Mouse (Mus musculus) liver, embryonic 12.5 days (tissue): ENCODE measurements at regions not wholly inside any gene's neighbourhood (a gene's known extent, or its start where the extent isn't known, plus 50 kb on each side); places are given as distances from the start of the nearest gene placed in this dataset.
A peak's percentile ranks its signal among the peaks of the same experiment; 100 is the strongest.

Source experiments
- ATAC-seq: fragments of 200-750 bp; cut with Nextera tagmentation; 2 replicates; pipeline ENCODE4 v1.8.0; 2017; ENCODE audit warnings: moderate number of reproducible peaks, mild to moderate bottlenecking, moderate library complexity
- H3K27ac ChIP-seq: fragments of 300-500 bp; sonication (generic); 2 replicates; pipeline ENCODE4 v1.5.1; 2016; ENCODE audit warnings: mild to moderate bottlenecking
- H3K27me3 ChIP-seq: fragments of 300-500 bp; sonication (generic); replicated peaks from 2 replicates; pipeline ENCODE4 v1.6.1; 2016; ENCODE audit warnings: mild to moderate bottlenecking, moderate library complexity
- H3K36me3 ChIP-seq: fragments of 300-500 bp; sonication (generic); 2 replicates; pipeline ENCODE4 v1.6.1; 2016; ENCODE audit warnings: mild to moderate bottlenecking, moderate library complexity
- H3K4me1 ChIP-seq: fragments of 300-500 bp; sonication (generic); 2 replicates; pipeline ENCODE4 v1.6.1; 2016
- H3K4me2 ChIP-seq: fragments of 300-500 bp; sonication (generic); 2 replicates; pipeline ENCODE4 v1.6.1; 2016; ENCODE audit warnings: mild to moderate bottlenecking, moderate library complexity
- H3K4me3 ChIP-seq: fragments of 300-500 bp; sonication (generic); 2 replicates; pipeline ENCODE4 v1.5.1; 2016; ENCODE audit warnings: mild to moderate bottlenecking, moderate library complexity
- H3K9ac ChIP-seq: fragments of 300-500 bp; sonication (generic); 2 replicates; pipeline ENCODE4 v1.6.1; 2016; ENCODE audit warnings: mild to moderate bottlenecking, moderate library complexity
- H3K9me3 ChIP-seq: fragments of 300-500 bp; sonication (generic); replicated peaks from 2 replicates; pipeline ENCODE4 v1.6.1; 2016; ENCODE audit warnings: mild to moderate bottlenecking, moderate library complexity
- WGBS: fragments of 180-500 bp; shearing (Covaris S2); methylation state at CpG from one replicate; pipeline ENCODE4 v1.1.7; 2016; ENCODE audit not compliant: insufficient replicate concordance; 5-methylcytosine and 5-hydroxymethylcytosine counted together

DNA sequence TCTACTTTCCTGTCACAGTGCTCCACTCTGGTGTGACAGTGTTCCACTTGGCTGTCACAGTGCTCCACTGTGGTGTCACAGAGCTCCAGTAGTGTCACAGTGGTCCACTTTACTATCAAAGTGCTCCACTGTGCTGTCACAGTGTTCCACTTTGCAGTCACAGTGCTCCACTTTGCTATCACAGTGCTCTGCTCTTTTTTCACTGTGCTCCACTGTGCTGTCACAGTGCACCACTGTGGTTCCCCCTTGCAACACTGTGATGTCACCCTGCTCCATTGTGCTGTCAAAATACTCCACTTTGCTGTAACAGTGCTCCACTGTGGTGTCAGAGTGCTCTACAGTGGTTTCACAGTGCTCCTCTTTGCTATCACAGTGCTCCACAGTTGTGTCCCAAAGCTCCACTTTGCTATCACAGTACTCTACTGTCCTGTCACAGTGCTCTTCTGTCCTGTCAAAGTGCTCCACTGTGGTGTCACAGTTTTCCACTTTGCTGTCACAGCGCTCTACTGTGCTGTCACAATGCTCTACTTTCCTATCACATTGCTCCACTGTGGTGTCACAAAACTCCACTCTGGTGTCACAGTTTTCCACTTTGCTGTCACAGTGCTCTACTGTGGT is 77.8 kb upstream of the Trpm1 start:
- Histone ChIP-seq H3K27me3 (no peaks in the 10 kb centered on the region), H3K4me3 (no peak overlapping the region), H3K27ac (no peak overlapping the region), H3K4me2 (no peak overlapping the region), H3K9ac (no peak overlapping the region), H3K9me3 (no peaks in the 10 kb centered on the region), H3K36me3 (no peaks in the 10 kb centered on the region), H3K4me1 (no peaks in the 10 kb centered on the region)
- WGBS: 81% methylated on average over 1 of the region's 1 CpGs
- ATAC-seq: no peak

DNA sequence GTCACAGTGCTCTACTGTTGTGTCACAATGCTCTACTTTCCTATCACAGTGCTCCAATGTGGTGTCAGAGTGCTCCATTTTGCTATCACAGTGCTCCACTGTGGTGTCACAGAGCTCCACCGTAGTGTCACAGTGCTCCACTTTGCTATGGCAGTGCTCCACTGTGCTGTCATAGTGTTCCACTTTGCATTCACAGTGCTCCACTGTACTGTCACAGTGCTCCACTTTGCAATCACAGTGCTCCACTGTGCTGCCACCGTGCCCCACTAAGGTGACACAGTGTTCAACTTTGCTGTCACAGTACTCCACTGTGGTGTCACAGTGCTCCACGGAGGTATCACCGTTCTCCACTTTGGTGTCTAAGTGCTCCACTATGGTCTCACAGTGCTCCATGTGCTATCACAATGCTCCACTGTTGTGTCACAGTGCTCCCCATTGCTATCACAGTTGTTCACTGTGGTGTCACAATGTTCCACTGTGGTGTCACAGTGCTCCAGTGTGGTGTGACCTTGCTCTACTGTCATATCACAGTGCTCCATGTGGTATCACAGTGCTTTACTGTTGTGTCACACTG is 78.9 kb upstream of the Trpm1 start:
- 81% methylated on average over 4 of the region's 4 CpGs for WGBS
- Histone ChIP-seq H3K36me3 (no peaks in the 10 kb centered on the region), H3K4me1 (no peaks in the 10 kb centered on the region), H3K27ac (no peak overlapping the region), H3K9me3 (no peaks in the 10 kb centered on the region), H3K4me3 (no peak overlapping the region), H3K27me3 (no peaks in the 10 kb centered on the region), H3K9ac (no peak overlapping the region), H3K4me2 (no peak overlapping the region)
- no peak for ATAC-seq

- Histone ChIP-seq H3K36me3 (no peaks in the 10 kb centered on the region), H3K9me3 (no peaks in the 10 kb centered on the region), H3K27me3 (no peaks in the 10 kb centered on the region), H3K4me1 (no peaks in the 10 kb centered on the region), H3K4me3 (no peak overlapping the region), H3K9ac (no peak overlapping the region), H3K27ac (no peak overlapping the region), H3K4me2 (no peak overlapping the region)
- WGBS: 83% methylated on average over 4 of the region's 4 CpGs
- no peak for ATAC-seq
Measured at GRCm38 (mm10) chr7:64074186-64074585, 79.4 kb upstream of the Trpm1 start.

DNA sequence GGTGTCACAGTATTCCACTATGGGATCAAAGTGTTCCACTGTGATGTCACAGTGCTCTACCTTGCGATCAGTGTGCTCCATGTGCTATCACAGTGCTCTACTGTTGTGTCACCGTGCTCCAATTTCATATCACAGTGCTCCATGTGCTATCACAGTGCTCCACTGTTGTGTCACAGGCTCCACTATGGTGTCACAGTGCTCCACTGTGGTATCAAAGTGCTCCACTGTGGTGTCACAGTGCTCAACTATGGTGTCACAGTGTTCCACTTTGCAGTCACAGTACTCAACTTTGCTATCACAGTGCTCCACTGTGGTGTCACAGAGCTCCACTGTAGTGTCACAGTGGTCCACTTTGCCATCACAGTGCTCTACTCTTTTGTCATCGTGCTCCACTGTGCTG is 79.9 kb upstream of the Trpm1 start:
- H3K9me3 ChIP-seq: no peaks in the 10 kb centered on the region
- no peak overlapping the region for H3K27ac ChIP-seq
- H3K36me3 ChIP-seq: no peaks in the 10 kb centered on the region
- no peak overlapping the region for H3K4me2 ChIP-seq
- no peaks in the 10 kb centered on the region for H3K4me1 ChIP-seq
- no peaks in the 10 kb centered on the region for H3K27me3 ChIP-seq
- no peak overlapping the region for H3K4me3 ChIP-seq
- ATAC-seq: no peak
- 78% methylated on average over 3 of the region's 3 CpGs for WGBS
- H3K9ac ChIP-seq: no peak overlapping the region

DNA sequence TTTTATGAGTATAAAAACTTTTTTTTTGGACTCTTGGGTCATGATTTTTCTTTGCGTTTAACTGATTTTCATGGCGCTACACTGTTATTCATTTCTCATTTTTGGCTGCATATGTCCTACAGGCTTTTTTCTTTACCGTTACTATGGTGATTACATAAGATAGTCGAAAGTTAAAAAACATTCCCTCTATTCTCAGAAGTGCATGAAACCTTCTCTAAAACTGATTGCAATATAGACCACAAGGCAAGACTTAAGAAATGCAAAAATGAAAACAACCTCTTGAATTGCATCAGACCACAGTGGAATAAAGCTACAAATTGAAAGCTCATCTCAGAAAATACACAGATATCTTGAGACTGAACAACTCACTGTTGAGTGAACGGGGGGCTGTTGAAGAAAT is 82.7 kb upstream of the Trpm1 start:
- H3K4me3 ChIP-seq: no peak overlapping the region
- no peak overlapping the region for H3K9ac ChIP-seq
- no peak overlapping the region for H3K27ac ChIP-seq
- no peak for ATAC-seq
- H3K36me3 ChIP-seq: no peaks in the 10 kb centered on the region
- H3K27me3 ChIP-seq: peaks cover 7% of the 10 kb centered on the region; the same call in 1 of the 2 replicates
- peaks cover 2% of the 10 kb centered on the region for H3K4me1 ChIP-seq
- no peaks in the 10 kb centered on the region for H3K9me3 ChIP-seq
- no peak overlapping the region for H3K4me2 ChIP-seq
- 79% methylated on average over 5 of the region's 5 CpGs for WGBS

- Histone ChIP-seq H3K27ac (no peak overlapping the region), H3K4me3 (no peak overlapping the region), H3K4me2 (no peak overlapping the region), H3K9me3 (no peaks in the 10 kb centered on the region), H3K27me3 (peaks cover 7% of the 10 kb centered on the region; the same call in 1 of the 2 replicates), H3K4me1 (peaks cover 12% of the 10 kb centered on the region), H3K36me3 (no peaks in the 10 kb centered on the region), H3K9ac (no peak overlapping the region)
- WGBS: 72% methylated on average over 23 of the region's 23 CpGs
- ATAC-seq: no peak
Measured at GRCm38 (mm10) chr7:64065529-64066247, 87.9 kb upstream of the Trpm1 start.

- peaks cover 7% of the 10 kb centered on the region; the same call in 1 of the 2 replicates for H3K27me3 ChIP-seq
- no peaks in the 10 kb centered on the region for H3K9me3 ChIP-seq
- H3K27ac ChIP-seq: no peak overlapping the region
- H3K4me3 ChIP-seq: no peak overlapping the region
- WGBS: 56% methylated on average over 7 of the region's 7 CpGs
- no peak overlapping the region for H3K9ac ChIP-seq
- peaks cover 16% of the 10 kb centered on the region for H3K4me1 ChIP-seq
- no peak overlapping the region for H3K4me2 ChIP-seq
- no peaks in the 10 kb centered on the region for H3K36me3 ChIP-seq
- no peak for ATAC-seq
Measured at GRCm38 (mm10) chr7:64064460-64065241, 89.0 kb upstream of the Trpm1 start.

DNA sequence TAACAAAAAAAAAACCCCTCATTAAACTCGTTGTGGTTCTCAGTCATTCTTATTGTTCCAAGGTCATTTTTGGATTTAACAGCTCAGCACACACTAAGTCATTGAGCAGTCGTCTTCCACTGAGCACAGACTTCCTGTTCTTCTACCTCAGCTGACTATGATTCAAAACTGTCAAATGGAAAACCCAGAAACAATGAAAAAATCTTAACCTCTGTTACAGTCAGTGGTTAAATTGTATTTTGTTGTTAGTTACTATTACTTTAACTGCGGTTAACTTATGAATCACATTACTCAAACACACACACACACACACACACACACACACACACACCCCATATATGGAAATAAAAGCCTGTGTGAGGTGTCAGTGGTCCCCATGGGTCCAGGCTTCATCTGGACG is 92.5 kb upstream of the Trpm1 start:
- H3K9me3 ChIP-seq: no peaks in the 10 kb centered on the region
- no peaks in the 10 kb centered on the region for H3K36me3 ChIP-seq
- no peak overlapping the region for H3K4me3 ChIP-seq
- peaks cover 51% of the 10 kb centered on the region for H3K4me1 ChIP-seq
- ATAC-seq: no peak
- no peak overlapping the region for H3K9ac ChIP-seq
- no peaks in the 10 kb centered on the region for H3K27me3 ChIP-seq
- H3K4me2 ChIP-seq: no peak overlapping the region
- H3K27ac ChIP-seq: no peak overlapping the region
- 63% methylated on average over 4 of the region's 4 CpGs for WGBS

GRCm38 (mm10) chr7:64060582-64060981 is 93.1 kb upstream of the Trpm1 start:
- WGBS: 96% methylated on average over 1 of the region's 1 CpGs
- Histone ChIP-seq H3K9ac (no peak overlapping the region), H3K27me3 (no peaks in the 10 kb centered on the region), H3K9me3 (no peaks in the 10 kb centered on the region), H3K4me1 (peaks cover 52% of the 10 kb centered on the region), H3K4me3 (no peak overlapping the region), H3K4me2 (no peak overlapping the region), H3K27ac (no peak overlapping the region), H3K36me3 (no peaks in the 10 kb centered on the region)
- ATAC-seq: no peak

DNA sequence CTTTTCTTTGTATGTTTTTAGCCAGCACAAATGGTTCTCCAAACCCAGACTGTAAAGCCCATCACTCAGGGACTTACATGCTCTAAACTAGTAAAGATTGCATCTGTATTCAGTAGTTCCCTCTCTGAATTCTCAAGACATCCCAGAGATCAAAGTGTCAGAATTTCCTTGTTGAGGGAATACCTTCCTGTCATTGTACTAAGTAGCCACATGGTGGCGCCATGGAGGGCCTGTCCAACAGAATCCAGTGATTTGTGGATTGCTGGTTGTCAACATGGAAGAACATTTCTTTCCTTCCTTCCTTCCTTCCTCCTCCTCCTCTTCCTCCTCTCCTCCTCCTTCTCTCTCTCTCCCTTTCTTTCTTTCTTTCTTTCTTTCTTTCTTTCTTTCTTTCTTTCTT is 93.6 kb upstream of the Trpm1 start:
- no peaks in the 10 kb centered on the region for H3K27me3 ChIP-seq
- no peak overlapping the region for H3K9ac ChIP-seq
- H3K4me2 ChIP-seq: no peak overlapping the region
- no peaks in the 10 kb centered on the region for H3K36me3 ChIP-seq
- peak overlapping the region; percentile 96; the same call in 1 of the 2 replicates for H3K27ac ChIP-seq
- no peaks in the 10 kb centered on the region for H3K9me3 ChIP-seq
- 0% methylated on average over 1 of the region's 1 CpGs for WGBS
- H3K4me1 ChIP-seq: peaks cover 52% of the 10 kb centered on the region
- H3K4me3 ChIP-seq: no peak overlapping the region
- no peak for ATAC-seq

DNA sequence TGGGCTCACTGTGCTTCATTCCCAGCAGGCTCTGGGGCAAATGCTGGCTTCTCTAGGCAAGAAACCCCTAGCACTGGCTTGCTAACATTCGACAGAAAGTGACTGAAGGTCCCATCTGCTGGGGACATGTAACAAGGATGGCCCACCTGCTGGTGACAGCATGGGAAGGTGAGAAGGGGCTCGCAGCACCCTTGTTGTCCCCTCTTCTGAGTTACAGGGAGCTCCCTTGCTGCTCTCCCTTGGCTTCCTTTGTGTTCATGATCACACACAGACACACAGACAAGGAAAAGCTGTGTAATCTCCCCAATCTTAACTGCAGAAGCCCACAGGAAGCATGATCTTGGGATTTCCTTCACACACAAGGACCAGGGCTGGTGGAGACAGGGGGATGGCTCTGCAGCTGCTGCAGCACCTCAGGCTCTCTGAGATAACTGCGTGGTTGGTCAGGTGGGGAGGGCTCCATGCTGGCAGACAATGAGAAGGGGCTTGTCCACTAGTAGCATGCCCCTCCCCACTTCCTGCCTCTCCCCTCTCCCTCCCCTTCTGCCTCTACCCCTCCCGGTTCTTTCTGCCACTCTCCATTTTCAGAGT is 95.3 kb upstream of the Trpm1 start:
- Histone ChIP-seq H3K4me2 (peak overlapping the region; percentile 61), H3K9me3 (no peaks in the 10 kb centered on the region), H3K9ac (peak overlapping the region; percentile 66), H3K4me1 (peaks cover 64% of the 10 kb centered on the region), H3K4me3 (peak overlapping the region; percentile 7), H3K27me3 (no peaks in the 10 kb centered on the region), H3K36me3 (no peaks in the 10 kb centered on the region), H3K27ac (peak overlapping the region; percentile 96)
- 11% methylated on average over 4 of the region's 4 CpGs for WGBS
- peak; percentile 36 for ATAC-seq
